Mouse (Mus musculus) stomach, embryonic 14.5 days (tissue): ENCODE data around the gene Mrpl43. TPM values are rescaled to one million over a fixed set of nuclear protein-coding genes. Genes with fewer than 3 reads are reported as not detected.
"Not testable (repeated sequence)": the region's sequence is repeated elsewhere in the genome, so short reads cannot be mapped to it uniquely, and the experiment has no call there.

Experiments used
- ATAC-seq: fragments of 200-750 bp; cut with Nextera tagmentation; 2 replicates; pipeline ENCODE4 v1.8.0; 2017; ENCODE audit warnings: low read depth, moderate TSS enrichment; ENCODE audit not compliant: insufficient number of reproducible peaks, insufficient read depth, low FRiP score
- H3K27ac ChIP-seq: fragments of 300-500 bp; sonication (generic); 2 replicates; pipeline ENCODE4 v1.5.1; 2014; ENCODE audit warnings: mild to moderate bottlenecking, low read length, moderate library complexity, mixed read lengths
- H3K27me3 ChIP-seq: fragments of 300-500 bp; sonication (generic); 2 replicates; pipeline ENCODE4 v1.6.1; 2014; ENCODE audit warnings: low read length, control low read depth, mixed read lengths; ENCODE audit not compliant: control insufficient read depth, insufficient read depth
- H3K36me3 ChIP-seq: fragments of 300-500 bp; sonication (generic); 2 replicates; pipeline ENCODE4 v1.6.1; 2014; ENCODE audit warnings: mild to moderate bottlenecking, control low read depth, low read length, moderate library complexity, mixed read lengths; ENCODE audit not compliant: control insufficient read depth, insufficient read depth
- H3K4me1 ChIP-seq: fragments of 300-500 bp; sonication (generic); 2 replicates; pipeline ENCODE4 v1.6.1; 2014; ENCODE audit warnings: low read length, control low read depth, mixed read lengths; ENCODE audit not compliant: control insufficient read depth, insufficient read depth
- H3K4me2 ChIP-seq: fragments of 300-500 bp; sonication (generic); replicated peaks from 2 replicates; pipeline ENCODE4 v1.6.1; 2014; ENCODE audit warnings: low read depth, low read length, control low read depth
- H3K4me3 ChIP-seq: fragments of 300-500 bp; sonication (generic); 2 replicates; pipeline ENCODE4 v1.5.1; 2014; ENCODE audit warnings: low read depth, low read length, control low read depth
- H3K9ac ChIP-seq: fragments of 300-500 bp; sonication (generic); replicated peaks from 2 replicates; pipeline ENCODE4 v1.6.1; 2014; ENCODE audit warnings: low read depth, mild to moderate bottlenecking, control low read depth, low read length, moderate library complexity, mixed read lengths
- H3K9me3 ChIP-seq: fragments of 300-500 bp; sonication (generic); 2 replicates; pipeline ENCODE4 v1.6.1; 2016; ENCODE audit warnings: low read depth, low read length, control low read depth; ENCODE audit not compliant: control insufficient read depth
- WGBS: fragments of 180-500 bp; shearing (Covaris S2); extraction: QIAGEN DNeasy Blood & Tissue Kit; methylation state at CpG from one replicate; pipeline ENCODE4 v1.1.7; 2014; 5-methylcytosine and 5-hydroxymethylcytosine counted together
- polyA plus RNA-seq: library from polyadenylated mRNA; unstranded; fragments of >200 nt; fragmentation: Nextera tagmentation; extraction: Ambion mirVana; gene quantifications from 2 replicates; pipeline ENCODE4 v1.2.1, GENCODE M21; 2014

The Mrpl43 gene
- polyA plus RNA-seq, 1 experiment from 2014 or later = 60.4 TPM

DNA sequence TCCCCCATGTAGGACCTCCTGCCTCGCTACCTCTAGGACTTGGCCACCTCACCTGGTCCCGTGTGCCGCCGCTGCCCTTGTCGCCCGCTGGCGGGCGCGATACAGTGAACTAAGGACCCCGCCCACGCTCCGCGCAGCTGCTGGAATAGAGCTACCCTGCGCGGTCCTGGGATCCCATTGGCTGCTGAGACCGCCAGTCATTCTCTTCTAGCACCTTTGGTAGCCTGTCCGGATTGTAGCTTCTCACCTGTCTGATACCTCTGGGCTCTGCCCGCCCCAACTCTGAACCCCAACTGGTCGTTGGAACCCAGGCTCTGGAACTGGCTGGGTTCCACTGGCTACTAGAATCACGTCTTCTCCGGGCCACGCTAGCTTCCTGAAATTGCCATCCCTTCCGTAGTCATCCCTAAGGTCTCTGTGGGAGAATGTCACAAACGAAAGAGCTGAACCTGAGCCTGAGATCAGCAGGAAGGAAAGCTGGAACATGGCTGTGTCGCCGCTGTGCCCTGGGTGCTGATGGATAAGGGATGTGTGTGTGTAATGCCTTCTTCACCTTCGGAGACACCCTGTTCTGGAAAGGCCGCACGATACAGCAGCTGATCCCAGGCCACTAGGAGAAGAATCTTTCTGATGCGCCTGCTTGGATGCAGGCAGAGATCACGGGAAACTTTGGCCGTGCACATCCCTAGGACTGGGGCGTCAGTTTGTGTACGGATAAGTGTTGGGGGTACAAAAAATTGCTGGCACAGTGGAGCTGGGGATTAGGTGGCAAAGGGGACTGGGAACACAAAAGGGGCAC, 40.5 kb upstream of the Mrpl43 start:
- peak overlapping the region; percentile 45 for H3K4me3 ChIP-seq
- H3K4me1 ChIP-seq = peaks cover 13% of the 10 kb centered on the region
- no peaks in the 10 kb centered on the region; the same call in 1 of the 2 replicates for H3K36me3 ChIP-seq
- 0 out of 2 replicates have a peak, but pooled peaks cover 6% of the 10 kb centered on the region for H3K27me3 ChIP-seq
- H3K9me3 ChIP-seq = no peaks in the 10 kb centered on the region
- peak overlapping the region; percentile 88 for H3K27ac ChIP-seq
- ATAC-seq = peak; percentile 56
- H3K9ac ChIP-seq = peak overlapping the region; percentile 41; the same call in 1 of the 2 replicates
- H3K4me2 ChIP-seq = peak overlapping the region; percentile 81
- WGBS = 2% methylated on average over 34 of the region's 34 CpGs

DNA sequence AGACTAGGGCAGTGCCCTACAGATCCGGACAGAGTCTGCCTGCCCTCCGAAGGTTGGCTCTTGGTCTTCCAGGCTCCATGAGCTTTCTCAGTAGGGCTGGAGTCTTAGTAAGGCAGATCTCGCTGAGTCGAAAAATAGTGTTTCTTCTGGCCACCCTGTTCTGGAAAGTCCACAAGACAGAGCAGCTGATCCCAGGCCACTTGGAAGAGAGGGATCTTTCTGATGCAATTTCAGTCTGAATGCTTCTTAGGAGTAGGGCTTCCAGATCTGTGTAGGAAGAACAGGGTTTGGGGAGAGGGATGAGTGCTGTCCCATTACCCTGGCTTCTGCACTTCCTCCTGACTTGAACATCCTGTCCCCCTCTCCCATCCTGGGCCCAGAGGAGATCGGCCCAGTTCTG, 39.4 kb upstream of the Mrpl43 start, which contains the start of gene Pdzd7:
Pdzd7 (minus strand) TSS at position 67 of the 400 bp plus-strand sequence.
- Histone ChIP-seq H3K27me3 (0 out of 2 replicates have a peak, but pooled peaks cover 6% of the 10 kb centered on the region), H3K36me3 (no peaks in the 10 kb centered on the region; the same call in 1 of the 2 replicates), H3K27ac (no peak within 1 kb of the TSS), H3K9me3 (no peaks in the 10 kb centered on the region), H3K4me3 (peak within 1 kb of the TSS; percentile 45), H3K4me2 (peak within 1 kb of the TSS; percentile 81), H3K9ac (no peak within 1 kb of the TSS; the same call in 1 of the 2 replicates), H3K4me1 (peaks cover 13% of the 10 kb centered on the region)
- 72% methylated on average over 5 of the region's 5 CpGs for WGBS
- ATAC-seq = no peak

DNA sequence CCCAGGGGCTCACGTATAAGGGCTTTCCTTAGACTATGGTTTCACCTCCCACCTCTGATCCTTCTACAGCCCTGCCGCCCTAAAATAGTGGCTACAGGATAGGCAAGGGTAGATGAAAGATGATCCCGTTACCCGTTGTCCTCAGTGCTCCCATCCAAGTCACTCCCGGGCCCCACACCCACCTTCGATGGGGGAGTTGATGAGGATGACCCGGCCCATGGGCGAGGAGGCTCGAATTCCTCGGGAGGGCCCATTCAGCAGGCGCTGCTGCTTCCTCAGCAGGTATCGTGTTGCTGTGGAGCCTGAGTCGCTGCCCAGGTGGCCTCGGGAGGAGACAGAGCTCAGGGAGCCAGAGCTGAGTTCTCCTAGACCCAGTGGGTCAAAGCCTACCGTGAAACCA, 39.0 kb upstream of the Mrpl43 start:
- Histone ChIP-seq H3K9me3 (no peaks in the 10 kb centered on the region), H3K4me2 (no peak overlapping the region), H3K4me1 (peaks cover 13% of the 10 kb centered on the region), H3K9ac (no peak overlapping the region), H3K36me3 (no peaks in the 10 kb centered on the region), H3K27me3 (0 out of 2 replicates have a peak, but pooled peaks cover 6% of the 10 kb centered on the region), H3K27ac (no peak overlapping the region), H3K4me3 (no peak overlapping the region)
- no peak for ATAC-seq
- WGBS = 42% methylated on average over 15 of the region's 15 CpGs

DNA sequence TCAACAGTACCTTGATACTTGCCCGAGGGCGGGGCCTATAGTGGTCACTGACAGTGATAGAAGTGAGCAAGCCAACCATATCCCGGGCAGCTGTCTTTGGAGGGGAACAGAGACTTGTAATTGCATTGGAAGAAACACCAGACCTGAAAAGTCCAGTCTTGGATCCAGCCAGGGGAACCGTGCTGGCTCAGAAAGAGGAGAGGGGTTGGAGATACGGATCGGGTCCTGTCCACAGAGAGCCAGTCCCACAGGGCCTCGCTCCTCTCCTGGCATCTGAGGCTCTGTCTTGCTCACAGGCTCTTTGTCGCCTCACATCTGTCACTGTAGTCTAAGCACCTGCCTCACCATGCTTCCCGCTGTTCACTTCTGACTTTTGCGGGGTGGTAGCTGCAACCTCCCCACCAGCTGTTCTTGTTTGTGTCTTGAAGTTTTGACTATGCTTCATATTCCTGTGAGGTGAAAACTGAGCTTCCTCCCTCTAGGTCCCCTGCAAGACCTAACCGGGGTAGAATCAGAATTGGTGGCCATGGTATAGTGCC, 38.2 kb upstream of the Mrpl43 start:
- 67% methylated on average over 11 of the region's 11 CpGs for WGBS
- Histone ChIP-seq H3K27me3 (0 out of 2 replicates have a peak, but pooled peaks cover 6% of the 10 kb centered on the region), H3K4me1 (peaks cover 13% of the 10 kb centered on the region), H3K4me3 (no peak overlapping the region), H3K9me3 (no peaks in the 10 kb centered on the region), H3K4me2 (no peak overlapping the region), H3K27ac (no peak overlapping the region), H3K9ac (no peak overlapping the region), H3K36me3 (no peaks in the 10 kb centered on the region)
- no peak for ATAC-seq

DNA sequence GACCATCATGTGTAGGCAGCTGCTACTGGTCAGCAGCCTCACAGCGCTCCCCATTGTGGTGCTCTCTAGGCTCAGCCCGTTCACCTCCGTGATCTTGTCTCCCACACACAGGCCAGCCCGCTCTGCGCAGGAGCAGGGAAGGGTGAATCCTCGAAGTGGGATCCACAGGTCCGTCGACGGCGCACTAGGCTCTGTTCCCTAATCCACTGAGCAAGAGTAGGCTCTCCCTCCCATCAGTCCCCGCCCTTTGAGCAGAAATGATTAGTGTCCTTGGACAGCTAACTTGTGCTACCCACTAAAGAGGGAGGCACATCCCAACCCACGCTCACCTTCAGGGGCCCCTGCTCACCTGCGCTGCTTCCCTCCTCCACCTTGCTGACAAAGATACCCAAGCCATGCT, 34.0 kb upstream of the Mrpl43 start:
- no peak for ATAC-seq
- H3K4me3 ChIP-seq = no peak overlapping the region
- WGBS = 42% methylated on average over 13 of the region's 13 CpGs

DNA sequence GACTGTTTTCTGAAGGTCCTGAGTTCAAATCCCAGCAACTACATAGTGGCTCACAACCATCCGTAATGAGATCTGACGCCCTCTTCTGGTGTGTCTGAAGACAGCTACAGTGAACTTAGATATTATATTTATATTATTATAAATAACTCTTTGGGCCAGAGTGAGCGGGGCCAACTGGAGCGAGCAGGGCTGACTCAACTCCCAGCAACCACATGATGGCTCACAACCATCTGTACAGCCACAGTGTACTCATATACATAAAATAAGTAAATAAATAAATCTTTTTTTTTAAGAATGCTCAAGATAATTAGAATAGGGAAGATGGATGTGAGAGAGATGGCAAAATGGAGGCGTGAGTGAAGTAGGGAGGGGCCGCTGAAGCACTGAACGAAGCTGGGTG, 32.0 kb upstream of the Mrpl43 start:
- H3K4me2 ChIP-seq, H3K4me1 ChIP-seq, H3K36me3 ChIP-seq, H3K9ac ChIP-seq, H3K4me3 ChIP-seq, H3K9me3 ChIP-seq, H3K27ac ChIP-seq, H3K27me3 ChIP-seq, ATAC-seq: not testable (repeated sequence)
- WGBS = 88% methylated on average over 7 of the region's 7 CpGs

More for the DNA sequence above, 34.0 kb upstream of the Mrpl43 start:
- Histone ChIP-seq H3K27me3 (no peaks in the 10 kb centered on the region), H3K4me1 (no peaks in the 10 kb centered on the region), H3K36me3 (no peaks in the 10 kb centered on the region), H3K9ac (no peak overlapping the region), H3K27ac (no peak overlapping the region), H3K4me2 (no peak overlapping the region), H3K9me3 (no peaks in the 10 kb centered on the region)

DNA sequence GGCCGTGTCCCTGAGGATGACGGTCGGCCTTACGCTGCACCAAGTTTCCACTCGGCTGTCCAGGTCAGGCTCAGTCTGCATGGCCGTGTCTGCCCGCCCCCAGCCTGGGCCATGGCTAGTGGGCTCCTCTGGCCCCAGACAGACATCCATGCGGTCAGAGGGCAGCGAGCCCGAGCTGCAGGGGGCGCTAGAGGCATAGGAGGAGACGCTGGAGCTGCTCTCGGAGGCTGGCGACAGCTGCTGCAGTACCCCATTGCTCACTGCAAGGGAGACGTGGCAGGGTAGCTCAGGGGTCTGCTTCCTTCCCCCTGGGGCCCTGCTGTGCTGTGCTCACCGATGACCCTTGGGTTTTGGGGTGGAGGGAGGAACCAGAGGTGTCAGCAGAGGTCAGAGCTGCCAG, 30.6 kb upstream of the Mrpl43 start:
- no peak overlapping the region for H3K9ac ChIP-seq
- H3K4me3 ChIP-seq = no peak overlapping the region
- 34% methylated on average over 16 of the region's 16 CpGs for WGBS
- no peaks in the 10 kb centered on the region for H3K9me3 ChIP-seq
- no peaks in the 10 kb centered on the region for H3K27me3 ChIP-seq
- no peaks in the 10 kb centered on the region for H3K36me3 ChIP-seq
- no peak for ATAC-seq
- H3K4me1 ChIP-seq = 0 out of 2 replicates have a peak, but pooled peaks cover 5% of the 10 kb centered on the region
- H3K27ac ChIP-seq = no peak overlapping the region
- no peak overlapping the region for H3K4me2 ChIP-seq

DNA sequence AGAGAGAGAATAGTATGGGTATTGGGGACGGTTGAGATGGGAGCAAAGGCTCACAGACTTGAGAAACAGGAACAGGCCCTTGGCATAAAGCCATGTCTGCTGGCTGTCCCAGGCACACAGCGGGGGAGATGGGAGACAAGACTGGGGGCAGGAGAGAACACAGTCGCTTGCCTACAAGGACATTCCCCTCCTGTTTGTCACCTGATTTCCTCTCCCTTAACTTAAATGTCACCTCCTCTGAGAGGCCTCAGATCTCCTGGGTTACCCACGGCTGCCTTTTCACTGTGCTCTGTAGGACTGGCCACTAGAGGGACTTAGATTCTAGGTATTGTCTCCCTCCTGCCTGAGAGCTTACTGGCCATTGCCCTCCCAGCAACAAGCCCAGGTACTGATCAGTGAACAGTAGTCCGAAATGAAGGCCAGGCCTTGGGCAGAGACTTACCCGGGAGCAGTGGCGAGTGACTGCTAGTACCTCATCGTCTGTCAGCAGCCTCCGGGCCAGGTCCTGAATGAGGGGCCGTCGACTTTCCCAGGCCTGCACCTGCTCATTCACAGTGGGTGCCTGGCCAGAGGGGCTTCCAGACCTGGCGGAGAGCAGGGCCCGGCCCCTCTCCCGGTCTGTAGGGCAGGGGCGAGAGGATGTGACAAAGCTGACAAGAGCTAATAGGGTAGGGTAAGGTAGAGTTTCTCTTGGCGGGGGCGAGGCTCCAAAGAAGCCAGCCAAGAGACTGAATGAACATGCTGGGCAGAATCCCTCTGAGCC, 26.5 kb upstream of the Mrpl43 start:
- Histone ChIP-seq H3K9ac (no peak overlapping the region), H3K27me3 (no peaks in the 10 kb centered on the region), H3K4me3 (no peak overlapping the region), H3K4me1 (peaks cover 19% of the 10 kb centered on the region; the same call in 1 of the 2 replicates), H3K4me2 (no peak overlapping the region), H3K9me3 (no peaks in the 10 kb centered on the region), H3K27ac (no peak overlapping the region), H3K36me3 (peaks cover 7% of the 10 kb centered on the region)
- WGBS = 56% methylated on average over 17 of the region's 17 CpGs
- no peak for ATAC-seq
